Comparison of ENCODE assay signal across 26 mouse cellular contexts in genomic region chr1:75844123-75844522, GRCm38 (mm10).
A peak's percentile ranks its signal among the peaks of the same experiment; 100 is the strongest.
DNase-seq lines count a peak whose midpoint lies in the region; ATAC-seq and TF ChIP-seq lines count a peak whose summit lies in the region.
"Had no signal": no experiment of that assay in that cellular context is flagged by ENCODE, and none has a peak within 500 bp of the region (broad histone marks: within the 10 kb centered on the region; RNA-seq: fewer than 3 reads in every experiment).

No protein-coding gene starts in this region.

- peak overlapping the region; percentile 49; the same call in 1 of the 2 replicates for H3K27ac ChIP-seq in forebrain, embryonic 10.5 days
- H3K27ac ChIP-seq in forebrain, embryonic 16.5 days (ENCODE audit: low read length): no peak overlapping the region
- H3K27ac ChIP-seq in kidney, postnatal 0 days: no peak overlapping the region
- peak overlapping the region; percentile 14; the same call in 1 of the 2 replicates for H3K27ac ChIP-seq in embryonic facial prominence, embryonic 10.5 days (replicated peaks)
- H3K27ac ChIP-seq in limb, embryonic 10.5 days: peak overlapping the region; percentile 82
- H3K27ac ChIP-seq: hindbrain, embryonic 14.5 days; liver, embryonic 12.5 days; midbrain, embryonic 12.5 days had no signal

- H3K4me2 ChIP-seq in forebrain, embryonic 16.5 days (ENCODE audit: low read length): no peak overlapping the region
- H3K4me2 ChIP-seq in kidney, postnatal 0 days (ENCODE audit: low read length): no peak overlapping the region
- H3K4me2 ChIP-seq: heart, embryonic 11.5 days; hindbrain, embryonic 14.5 days; liver, embryonic 12.5 days; midbrain, embryonic 12.5 days had no signal

- H3K27me3 ChIP-seq in forebrain, embryonic 10.5 days (ENCODE audit: poor library complexity, severe bottlenecking): peaks cover 25% of the 10 kb centered on the region; the same call in 1 of the 2 replicates
- no peaks in the 10 kb centered on the region for H3K27me3 ChIP-seq in forebrain, embryonic 16.5 days (replicated peaks; ENCODE audit: control insufficient read depth, insufficient read depth, low read length)
- no peaks in the 10 kb centered on the region for H3K27me3 ChIP-seq in kidney, postnatal 0 days (ENCODE audit: insufficient read depth, low read length)
- 0 out of 2 replicates have a peak, but pooled peaks cover 3% of the 10 kb centered on the region for H3K27me3 ChIP-seq in embryonic facial prominence, embryonic 10.5 days (replicated peaks; ENCODE audit: low read depth, poor library complexity, severe bottlenecking)
- H3K27me3 ChIP-seq in limb, embryonic 10.5 days (ENCODE audit: low read depth, poor library complexity, severe bottlenecking): no peaks in the 10 kb centered on the region; the same call in 1 of the 2 replicates
- H3K27me3 ChIP-seq: liver, embryonic 12.5 days; Patski had no signal

- TF ChIP-seq CTCF in kidney, postnatal 0 days (IDR thresholded peaks at IDR 0.05; ENCODE audit: low read depth): no peak

- no peak overlapping the region for H3K4me3 ChIP-seq in forebrain, embryonic 10.5 days
- H3K4me3 ChIP-seq in forebrain, embryonic 16.5 days (replicated peaks; ENCODE audit: low read length): no peak overlapping the region
- H3K4me3 ChIP-seq in kidney, postnatal 0 days (replicated peaks; ENCODE audit: low read depth, low read length): no peak overlapping the region
- no peak overlapping the region for H3K4me3 ChIP-seq in embryonic facial prominence, embryonic 10.5 days
- no peak overlapping the region for H3K4me3 ChIP-seq in limb, embryonic 10.5 days
- H3K4me3 ChIP-seq: liver, embryonic 12.5 days; midbrain, embryonic 12.5 days; myocyte had no signal

- intact Hi-C loops in left cerebral cortex, postnatal 25 days (cut with DNase I): no loop called here

- ATAC-seq in forebrain, embryonic 16.5 days: no peak
- ATAC-seq in kidney, postnatal 0 days (replicated peaks; ENCODE audit: low FRiP score, low read depth): no peak
- ATAC-seq: intestine, postnatal 0 days; liver, embryonic 12.5 days; liver, postnatal 0 days; Patski had no signal

- no peak overlapping the region for H3K9ac ChIP-seq in forebrain, embryonic 16.5 days (replicated peaks; ENCODE audit: low read depth, low read length)
- no peak overlapping the region for H3K9ac ChIP-seq in kidney, postnatal 0 days (ENCODE audit: low read depth, low read length)
- H3K9ac ChIP-seq: hindbrain, embryonic 14.5 days; liver, embryonic 12.5 days; liver, postnatal 0 days; midbrain, embryonic 12.5 days had no signal

- no peaks in the 10 kb centered on the region for H3K36me3 ChIP-seq in forebrain, embryonic 10.5 days (replicated peaks)
- H3K36me3 ChIP-seq in forebrain, embryonic 16.5 days (ENCODE audit: control insufficient read depth, insufficient read depth): no peaks in the 10 kb centered on the region
- H3K36me3 ChIP-seq in kidney, postnatal 0 days (ENCODE audit: insufficient read depth, low read length): no peaks in the 10 kb centered on the region
- H3K36me3 ChIP-seq in embryonic facial prominence, embryonic 10.5 days (replicated peaks): no peaks in the 10 kb centered on the region
- no peaks in the 10 kb centered on the region for H3K36me3 ChIP-seq in limb, embryonic 10.5 days
- H3K36me3 ChIP-seq: G1E; liver, embryonic 12.5 days; midbrain, embryonic 12.5 days had no signal

- no peaks in the 10 kb centered on the region for H3K9me3 ChIP-seq in forebrain, embryonic 10.5 days
- no peaks in the 10 kb centered on the region for H3K9me3 ChIP-seq in forebrain, embryonic 16.5 days (ENCODE audit: control insufficient read depth, low read length)
- H3K9me3 ChIP-seq in kidney, postnatal 0 days (replicated peaks; ENCODE audit: low read length): no peaks in the 10 kb centered on the region
- no peaks in the 10 kb centered on the region for H3K9me3 ChIP-seq in embryonic facial prominence, embryonic 10.5 days
- H3K9me3 ChIP-seq in limb, embryonic 10.5 days (replicated peaks): no peaks in the 10 kb centered on the region
- H3K9me3 ChIP-seq: liver, embryonic 12.5 days; midbrain, embryonic 12.5 days had no signal

- 80% methylated on average over 10 of the region's 10 CpGs for WGBS in forebrain, embryonic 10.5 days
- 69% methylated on average over 10 of the region's 10 CpGs for WGBS in forebrain, embryonic 16.5 days
- 36% methylated on average over 10 of the region's 10 CpGs for WGBS in kidney, postnatal 0 days
- WGBS in embryonic facial prominence, embryonic 10.5 days: 64% methylated on average over 10 of the region's 10 CpGs
- 62% methylated on average over 10 of the region's 10 CpGs for WGBS in limb, embryonic 10.5 days

- peaks cover 33% of the 10 kb centered on the region for H3K4me1 ChIP-seq in forebrain, embryonic 10.5 days
- peaks cover 16% of the 10 kb centered on the region for H3K4me1 ChIP-seq in forebrain, embryonic 16.5 days (replicated peaks; ENCODE audit: control insufficient read depth, insufficient read depth, low read length)
- H3K4me1 ChIP-seq in kidney, postnatal 0 days (replicated peaks; ENCODE audit: insufficient read depth, low read length): no peaks in the 10 kb centered on the region
- peaks cover 40% of the 10 kb centered on the region for H3K4me1 ChIP-seq in embryonic facial prominence, embryonic 10.5 days
- H3K4me1 ChIP-seq in limb, embryonic 10.5 days: peaks cover 61% of the 10 kb centered on the region
- H3K4me1 ChIP-seq: liver, embryonic 12.5 days had no signal

- DNase-seq in forebrain, embryonic 10.5 days (ENCODE audit: extremely low spot score, low spot score): no peak
- DNase-seq in kidney, postnatal 0 days (ENCODE audit: low spot score): peak; percentile 17
- no peak for DNase-seq in kidney, postnatal 10 days
- DNase-seq in embryonic facial prominence, embryonic 10.5 days (ENCODE audit: low spot score): no peak
- no peak for DNase-seq in limb, embryonic 10.5 days (ENCODE audit: low spot score)
- DNase-seq in layer of hippocampus, postnatal 36 days: no peak
- DNase-seq in left cerebral cortex, postnatal 25 days (ENCODE audit: low spot score in 2 of 2): no peak
- DNase-seq: adrenal gland, postnatal 14 days; cerebellum, adult 11 months; cerebellum, adult 9-11 months; gastrocnemius, postnatal 14 days; heart, postnatal 36 days; kidney, postnatal 4 days; liver, postnatal 0 days; right cerebral cortex, adult 18-20 months; spleen, adult 18-20 months; thymus, postnatal 14 days had no signal

Comparison
In these comparisons a context has a peak if more than half of its experiments do, and no peak if none do; other contexts are left out.
1. H3K27ac ChIP-seq: peak in forebrain, embryonic 10.5 days (single experiment), embryonic facial prominence, embryonic 10.5 days (single experiment) and limb, embryonic 10.5 days (single experiment); none in forebrain, embryonic 16.5 days (single experiment) and kidney, postnatal 0 days (single experiment).